Mouse (Mus musculus) ES-Bruce4 (cell line): ENCODE measurements around the gene Chst2. TPM values are rescaled to one million over a fixed set of nuclear protein-coding genes. Genes with fewer than 3 reads are reported as not detected.
A peak's percentile ranks its signal among the peaks of the same experiment; 100 is the strongest.

ENCODE experiments used
- H3K27ac ChIP-seq: 2 replicates; pipeline ENCODE4 v1.5.1; 2012; ENCODE audit warnings: low read length, inconsistent platforms; ENCODE audit not compliant: insufficient read depth
- H3K27me3 ChIP-seq: 2 replicates; pipeline ENCODE4 v1.6.1; 2012; ENCODE audit warnings: mild to moderate bottlenecking, low read length, inconsistent platforms; ENCODE audit not compliant: control insufficient read depth, poor library complexity, insufficient read depth, severe bottlenecking
- H3K36me3 ChIP-seq: 2 replicates; pipeline ENCODE4 v1.6.1; 2012; ENCODE audit warnings: inconsistent platforms, mild to moderate bottlenecking, low read length, moderate library complexity; ENCODE audit not compliant: control insufficient read depth, poor library complexity, insufficient read depth, severe bottlenecking
- H3K4me1 ChIP-seq: one replicate; pipeline ENCODE4 v1.8.1; 2011; ENCODE audit warnings: low read length; ENCODE audit not compliant: control insufficient read depth, insufficient read depth
- H3K4me3 ChIP-seq: 2 replicates; pipeline ENCODE4 v1.5.1; 2011; ENCODE audit warnings: low read depth, mild to moderate bottlenecking, low read length
- H3K9ac ChIP-seq: 2 replicates; pipeline ENCODE4 v1.6.1; 2012; ENCODE audit warnings: low read depth, mild to moderate bottlenecking, inconsistent platforms; ENCODE audit not compliant: poor library complexity, severe bottlenecking
- H3K9me3 ChIP-seq: replicated peaks from 2 replicates; pipeline ENCODE4 v1.6.1; 2012; ENCODE audit warnings: mild to moderate bottlenecking, low read length, inconsistent platforms; ENCODE audit not compliant: control insufficient read depth, poor library complexity, insufficient read depth, severe bottlenecking
- CTCF ChIP-seq: IDR thresholded peaks from one replicate; pipeline ENCODE4 v1.8.1; 2011; ENCODE audit warnings: low read depth, low read length
- EP300 ChIP-seq: IDR thresholded peaks from 2 replicates; pipeline ENCODE4 v1.6.1; 2011; ENCODE audit warnings: low read depth, low read length; ENCODE audit not compliant: insufficient read depth
- POLR2A ChIP-seq: IDR thresholded peaks from one replicate; pipeline ENCODE4 v1.8.1; 2011; ENCODE audit warnings: low read length; ENCODE audit not compliant: insufficient read depth
- polyA plus RNA-seq: library from polyadenylated mRNA; stranded (reverse); fragments of >200 nt; gene quantifications from 2 replicates; pipeline ENCODE4 v1.2.4, GENCODE M21; 2011; ENCODE audit warnings: low read depth; ENCODE audit not compliant: missing spikeins, insufficient read depth, insufficient read length

Gene Chst2
- polyA plus RNA-seq: 0.46 and 0.48 TPM in 2 replicates

DNA sequence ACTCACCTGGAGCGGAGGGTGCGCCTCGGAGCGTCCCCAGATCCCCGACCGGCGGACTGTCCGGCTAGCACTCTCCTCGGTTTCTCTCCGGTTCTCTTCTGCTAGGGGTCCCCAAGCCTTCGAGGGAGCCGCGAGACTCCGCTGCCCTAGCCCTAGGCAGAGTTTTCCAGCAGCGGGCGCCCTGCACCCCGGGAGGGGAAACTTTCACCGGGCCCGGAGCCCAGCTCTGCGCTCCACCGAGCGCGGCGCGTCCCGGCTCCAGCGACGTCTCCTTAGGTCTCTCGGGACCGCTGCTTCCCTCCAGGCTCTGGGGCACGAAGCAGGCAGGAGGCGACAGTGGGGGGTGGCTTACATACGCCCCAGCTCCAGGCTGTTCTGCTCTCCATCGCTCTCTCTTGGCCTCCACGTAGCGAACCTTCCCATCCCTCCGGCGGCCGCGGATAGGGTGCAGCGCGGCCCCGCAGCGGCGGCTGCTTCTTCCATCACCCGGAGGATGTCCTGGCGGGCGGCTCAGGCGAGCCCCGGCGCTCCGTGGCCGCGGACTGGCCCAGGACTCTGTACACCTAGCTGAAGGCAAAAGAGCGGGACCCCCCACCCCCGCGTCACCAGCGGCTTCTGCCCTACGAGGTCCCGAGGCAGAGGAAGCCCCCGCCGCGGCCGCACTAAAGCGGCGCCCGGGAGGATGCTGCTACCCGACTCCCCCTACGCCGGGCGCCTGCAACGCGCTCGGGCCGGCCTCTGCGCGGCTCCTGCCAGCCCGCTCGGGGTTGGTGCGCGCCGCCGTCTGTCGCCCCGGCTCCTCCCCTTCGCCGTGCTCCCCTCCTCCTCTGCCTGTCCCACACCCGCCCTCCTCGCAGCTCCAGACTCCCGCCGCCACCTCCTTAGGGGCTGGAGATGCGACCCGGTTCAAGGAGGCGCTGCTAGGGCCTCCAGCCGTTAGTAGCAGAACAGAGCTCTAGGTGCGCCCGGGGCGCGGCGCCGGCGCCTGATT is at the start of gene Chst2:
Gene Chst2 (minus strand): TSS at position 152 of the 991 bp plus-strand sequence.
- H3K4me1 ChIP-seq: no peaks in the 10 kb centered on the region
- no peak for TF ChIP-seq EP300
- no peak for TF ChIP-seq CTCF
- TF ChIP-seq POLR2A: no peak
- no peak within 1 kb of the TSS for H3K27ac ChIP-seq
- H3K9me3 ChIP-seq: no peaks in the 10 kb centered on the region
- H3K4me3 ChIP-seq: peak within 1 kb of the TSS; percentile 92
- H3K36me3 ChIP-seq: no peaks in the 10 kb centered on the region
- H3K9ac ChIP-seq: peak within 1 kb of the TSS; percentile 88
- H3K27me3 ChIP-seq: peaks cover 11% of the 10 kb centered on the region

DNA sequence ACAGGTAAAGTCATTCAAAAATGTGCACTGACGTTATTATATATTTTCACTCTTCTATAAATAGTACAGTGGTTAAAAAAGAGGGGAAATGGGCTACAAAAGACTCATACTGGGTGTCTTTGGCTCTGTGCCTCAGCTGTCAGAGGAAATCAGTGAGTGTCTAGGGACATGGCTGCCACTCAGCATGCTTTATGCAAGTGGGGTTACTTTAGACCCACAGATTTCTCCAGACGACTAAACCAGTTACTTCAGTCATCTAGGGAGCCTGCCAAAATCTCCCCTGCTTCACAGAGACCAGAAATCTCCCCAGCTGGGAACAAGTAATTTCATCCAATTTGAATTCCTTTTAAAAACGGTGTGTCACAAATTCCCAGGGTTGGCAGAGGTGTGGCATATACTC is 45.4 kb upstream of the Chst2 start:
- no peak overlapping the region for H3K4me3 ChIP-seq

DNA sequence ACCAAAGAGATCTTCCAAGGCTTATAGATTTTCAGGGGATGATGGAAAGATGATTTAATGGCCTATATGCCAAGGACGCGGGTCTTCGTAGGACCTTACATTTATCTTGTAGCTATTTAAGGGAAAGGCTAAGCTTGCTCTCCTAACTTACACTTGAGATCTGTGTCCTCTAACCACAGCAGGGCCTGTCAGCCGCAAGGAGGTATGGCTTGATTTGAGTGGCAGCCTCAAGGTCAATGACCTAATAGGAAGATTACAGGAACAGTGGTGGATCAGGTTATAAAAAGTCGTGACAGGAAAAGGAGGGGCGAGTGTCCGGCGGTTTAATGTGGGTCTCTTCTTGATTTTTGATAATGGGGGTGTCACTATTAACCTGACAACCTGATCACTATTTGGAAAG is 44.1 kb upstream of the Chst2 start:
- H3K9me3 ChIP-seq: no peaks in the 10 kb centered on the region

More for the DNA sequence above, 45.4 kb upstream of the Chst2 start:
- peaks cover 9% of the 10 kb centered on the region for H3K36me3 ChIP-seq
- H3K4me1 ChIP-seq: no peaks in the 10 kb centered on the region
- no peaks in the 10 kb centered on the region for H3K27me3 ChIP-seq
- TF ChIP-seq CTCF (no peak), EP300 (no peak), POLR2A (no peak)
- H3K9me3 ChIP-seq: no peaks in the 10 kb centered on the region
- H3K9ac ChIP-seq: no peak overlapping the region
- H3K27ac ChIP-seq: no peak overlapping the region

DNA sequence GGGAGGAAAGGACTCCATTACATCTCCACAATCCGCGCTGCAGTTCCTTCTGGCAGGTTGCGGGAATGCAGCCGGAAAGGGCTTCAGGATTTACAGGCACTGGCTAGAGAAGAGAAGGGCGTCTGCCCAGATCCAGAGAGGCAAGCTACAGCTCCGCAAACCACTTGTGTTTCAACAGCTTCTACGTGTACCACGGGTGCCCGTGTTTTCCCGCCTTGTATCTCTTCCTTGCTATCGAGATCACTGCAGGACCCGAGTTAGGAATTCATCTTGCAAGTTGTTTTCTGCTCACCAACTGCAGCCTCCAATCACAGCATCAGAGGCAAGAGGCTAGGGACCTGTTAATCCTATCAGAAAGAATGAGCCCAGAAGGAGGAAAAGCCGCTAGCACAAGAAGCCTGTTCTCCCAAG is 35.8 kb upstream of the Chst2 start:
- Histone ChIP-seq H3K27me3 (no peaks in the 10 kb centered on the region), H3K4me1 (no peaks in the 10 kb centered on the region), H3K4me3 (no peak overlapping the region), H3K9ac (no peak overlapping the region), H3K27ac (no peak overlapping the region), H3K36me3 (no peaks in the 10 kb centered on the region), H3K9me3 (no peaks in the 10 kb centered on the region)
- TF ChIP-seq EP300 (no peak), CTCF (no peak), POLR2A (no peak)

More for the DNA sequence above, 44.1 kb upstream of the Chst2 start:
- Histone ChIP-seq H3K9ac (no peak overlapping the region), H3K36me3 (peaks cover 2% of the 10 kb centered on the region), H3K27ac (no peak overlapping the region), H3K4me1 (no peaks in the 10 kb centered on the region), H3K27me3 (no peaks in the 10 kb centered on the region), H3K4me3 (no peak overlapping the region)
- TF ChIP-seq POLR2A: no peak
- no peak for TF ChIP-seq CTCF

DNA sequence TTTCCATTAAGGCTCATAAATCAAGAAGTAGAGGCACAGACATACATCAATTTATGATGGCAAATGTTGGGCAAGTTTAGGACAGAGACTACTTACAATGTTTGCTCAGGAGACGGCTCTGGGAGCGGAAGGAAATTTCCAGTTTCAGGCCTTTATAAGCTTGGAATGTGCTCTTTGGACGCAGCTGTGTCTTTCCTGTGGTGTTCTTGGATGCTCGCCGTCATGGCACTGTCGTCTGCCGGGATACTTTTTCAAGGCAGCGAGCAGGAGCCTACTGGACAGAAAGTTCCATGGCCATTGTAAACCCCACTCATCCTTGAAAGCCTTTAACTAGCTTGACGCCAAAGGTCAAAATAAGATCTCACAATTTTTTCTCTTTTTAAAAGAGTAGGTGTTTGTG is 31.4 kb upstream of the Chst2 start:
- no peaks in the 10 kb centered on the region; the same call in 1 of the 2 replicates for H3K27me3 ChIP-seq
- no peaks in the 10 kb centered on the region for H3K9me3 ChIP-seq
- H3K4me3 ChIP-seq: no peak overlapping the region
- TF ChIP-seq POLR2A (no peak), EP300 (no peak), CTCF (no peak)
- H3K9ac ChIP-seq: no peak overlapping the region
- no peaks in the 10 kb centered on the region for H3K36me3 ChIP-seq
- no peak overlapping the region for H3K27ac ChIP-seq
- H3K4me1 ChIP-seq: no peaks in the 10 kb centered on the region

DNA sequence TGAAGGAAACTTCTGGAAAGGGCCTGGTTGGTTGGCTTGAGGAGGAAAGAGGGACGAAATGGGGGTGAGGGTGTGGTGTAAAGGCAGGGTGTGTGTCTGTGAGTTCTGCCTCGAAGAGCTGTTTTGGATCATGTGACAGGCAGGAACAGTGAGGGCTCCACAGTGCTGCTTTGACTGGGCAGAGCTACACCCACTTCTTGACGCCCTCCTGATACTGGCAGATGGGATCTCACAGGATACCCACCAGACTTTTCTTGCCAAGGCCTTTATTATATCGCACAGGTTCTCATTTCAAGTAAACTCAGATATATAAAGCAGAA is 29.7 kb upstream of the Chst2 start:
- Histone ChIP-seq H3K9me3 (no peaks in the 10 kb centered on the region), H3K36me3 (no peaks in the 10 kb centered on the region), H3K4me1 (no peaks in the 10 kb centered on the region), H3K27ac (no peak overlapping the region), H3K27me3 (no peaks in the 10 kb centered on the region; the same call in 1 of the 2 replicates), H3K4me3 (no peak overlapping the region), H3K9ac (no peak overlapping the region)
- TF ChIP-seq EP300: no peak
- TF ChIP-seq CTCF: no peak
- TF ChIP-seq POLR2A: no peak
